Mouse (Mus musculus) megakaryocyte progenitor cell, adult 5-6 weeks (primary cell): Measurements from ENCODE around the gene Sord. TPM values are rescaled to one million over a fixed set of nuclear protein-coding genes. Genes with fewer than 3 reads are reported as not detected.
A peak's percentile ranks its signal among the peaks of the same experiment; 100 is the strongest.

Experiments used
- ATAC-seq: replicated peaks from 2 replicates; pipeline ENCODE4 v1.8.0; 2016; ENCODE audit warnings: mild to moderate bottlenecking, moderate TSS enrichment, inconsistent platforms; ENCODE audit not compliant: poor library complexity
- total RNA-seq, 2 experiments: library from RNA; stranded (forward) in 1 of 2; stranded (reverse) in 1 of 2; fragments of 157-497, 149-512 nt in 1 of 2; fragments of 200-1000 nt in 1 of 2; gene quantifications; 2 replicates each; pipeline versions ENCODE4 v1.2.3 to v1.2.4; 2015 to 2017

Sord gene
- total RNA-seq, 2 experiments from 2014 or later: 64.7 to 64.8 TPM

- ATAC-seq: no peak
Measured at GRCm38 (mm10) chr2:122237891-122238470, 3.4 kb downstream of the Sord start.

GRCm38 (mm10) chr2:122240735-122241134, 6.2 kb downstream of the Sord start:
- ATAC-seq: no peak

GRCm38 (mm10) chr2:122241226-122241625, 6.7 kb downstream of the Sord start:
- ATAC-seq: no peak

DNA sequence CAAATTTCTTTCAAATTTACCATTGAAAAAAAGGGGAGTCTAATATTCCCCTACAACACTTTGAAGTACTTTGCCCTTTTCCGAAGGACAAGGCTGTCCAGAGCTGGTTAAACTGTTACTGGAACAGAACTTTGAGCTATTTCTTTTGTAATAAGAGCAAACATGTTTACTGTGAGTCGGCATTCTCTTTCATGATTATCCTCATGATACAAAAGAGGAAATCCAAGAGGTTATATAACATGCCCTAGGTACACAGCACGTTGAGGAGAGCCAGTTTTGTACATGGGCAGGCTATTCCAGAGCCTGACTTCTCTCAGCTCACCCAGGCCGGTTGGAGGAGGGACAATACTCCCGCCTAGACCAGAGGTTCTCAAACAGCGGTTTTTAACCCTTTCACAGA, 7.4 kb downstream of the Sord start:
- ATAC-seq: no peak

DNA sequence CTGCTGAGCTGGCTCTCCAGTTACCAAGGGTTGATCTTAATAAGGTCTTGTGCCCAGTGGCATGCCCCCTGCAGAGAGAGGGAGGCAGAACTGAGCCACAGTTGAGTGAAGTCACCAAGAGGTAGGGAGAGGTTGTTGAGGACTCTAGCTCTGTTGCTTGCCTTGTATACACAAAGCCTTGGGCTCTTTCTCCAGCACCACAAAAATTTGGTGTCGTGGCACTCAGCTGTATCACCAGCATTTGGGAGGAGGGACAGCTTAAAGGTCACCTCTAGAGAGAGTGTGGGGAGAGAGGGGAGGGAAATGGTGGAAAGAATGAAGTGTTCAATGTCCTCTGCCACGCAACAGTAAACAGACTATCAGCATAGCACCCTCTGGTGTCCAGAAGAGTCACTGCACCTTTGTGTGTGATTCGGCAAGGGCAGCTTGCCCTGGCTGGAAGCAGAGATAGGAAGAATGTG, 9.2 kb downstream of the Sord start:
- ATAC-seq: peak; percentile 99

DNA sequence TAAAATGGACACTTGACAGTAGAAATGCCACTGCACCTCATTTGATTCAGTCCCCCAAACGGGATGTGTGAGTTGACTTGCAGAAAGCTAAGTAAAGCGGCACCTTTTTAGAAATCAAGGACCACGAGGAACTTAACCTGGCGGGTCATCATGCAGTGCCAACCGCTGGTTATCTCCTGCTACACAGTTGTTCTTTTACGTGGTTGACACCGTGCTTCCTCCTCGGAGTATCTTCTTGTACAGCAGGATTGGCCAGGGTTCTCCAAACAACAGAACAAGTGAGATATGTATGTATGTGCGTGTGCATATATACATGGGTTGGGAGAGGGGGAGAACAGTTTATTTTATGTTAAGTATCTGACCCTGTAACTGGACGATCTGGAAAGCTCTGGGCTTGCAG, 13.2 kb downstream of the Sord start:
- ATAC-seq: no peak

DNA sequence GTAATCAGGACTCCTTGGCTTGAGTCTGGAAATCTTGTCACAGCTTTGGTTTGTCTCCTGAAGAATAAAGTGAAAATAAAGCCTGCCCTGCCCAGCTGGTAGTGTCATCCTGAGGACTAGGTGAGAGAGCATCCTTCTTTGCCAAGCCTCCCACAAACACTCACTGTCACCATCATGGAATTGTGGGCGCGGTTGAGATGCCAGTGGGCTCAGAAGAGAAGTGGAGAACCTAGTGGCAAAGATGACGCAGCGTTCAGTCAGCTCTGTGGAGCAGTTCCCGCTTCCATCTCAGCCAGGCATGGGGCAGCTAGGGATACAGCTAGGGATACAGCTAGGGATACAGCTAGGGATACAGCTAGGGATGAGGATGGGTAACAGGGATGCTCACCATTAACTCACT, 21.4 kb downstream of the Sord start:
- no peak for ATAC-seq

DNA sequence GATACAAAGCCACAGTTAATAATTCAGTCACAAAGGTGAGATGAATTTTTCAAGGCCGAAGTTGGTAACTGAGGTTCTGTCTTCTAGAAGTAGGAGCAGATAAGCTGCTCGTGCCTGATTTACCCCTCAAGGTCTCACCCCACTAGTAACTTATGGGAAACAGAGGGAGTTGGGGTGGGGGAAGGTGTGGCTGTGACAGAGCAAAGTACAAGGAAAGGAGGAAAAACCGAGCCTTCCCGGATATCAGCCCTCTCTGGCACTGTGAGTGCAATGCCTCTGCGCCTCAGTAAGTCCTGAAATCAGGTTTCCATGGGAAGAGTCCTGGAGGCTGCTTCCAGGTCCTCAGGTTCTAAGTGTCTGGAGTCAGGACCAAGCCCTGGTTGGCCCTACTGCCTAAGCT, 26.2 kb downstream of the Sord start:
- no peak for ATAC-seq

DNA sequence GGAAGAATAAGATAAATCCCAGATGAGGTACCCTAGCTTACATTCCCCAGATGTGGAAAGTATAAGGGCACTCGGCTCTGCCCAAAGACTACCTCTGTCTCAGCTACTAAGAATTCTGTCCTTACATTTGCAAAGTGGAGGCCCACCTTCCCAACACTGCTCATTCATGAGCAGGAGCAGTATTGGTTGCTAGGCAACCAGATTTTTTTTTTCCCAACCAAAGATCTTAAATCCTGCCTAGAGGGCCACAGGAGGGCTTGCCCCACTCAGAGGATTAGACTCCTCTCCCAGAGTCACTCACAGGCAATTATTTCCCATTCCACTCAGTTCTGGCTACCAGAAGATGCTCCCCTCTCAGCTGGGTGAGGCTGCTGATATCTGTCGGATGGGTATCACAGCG, 30.1 kb downstream of the Sord start:
- ATAC-seq: no peak

DNA sequence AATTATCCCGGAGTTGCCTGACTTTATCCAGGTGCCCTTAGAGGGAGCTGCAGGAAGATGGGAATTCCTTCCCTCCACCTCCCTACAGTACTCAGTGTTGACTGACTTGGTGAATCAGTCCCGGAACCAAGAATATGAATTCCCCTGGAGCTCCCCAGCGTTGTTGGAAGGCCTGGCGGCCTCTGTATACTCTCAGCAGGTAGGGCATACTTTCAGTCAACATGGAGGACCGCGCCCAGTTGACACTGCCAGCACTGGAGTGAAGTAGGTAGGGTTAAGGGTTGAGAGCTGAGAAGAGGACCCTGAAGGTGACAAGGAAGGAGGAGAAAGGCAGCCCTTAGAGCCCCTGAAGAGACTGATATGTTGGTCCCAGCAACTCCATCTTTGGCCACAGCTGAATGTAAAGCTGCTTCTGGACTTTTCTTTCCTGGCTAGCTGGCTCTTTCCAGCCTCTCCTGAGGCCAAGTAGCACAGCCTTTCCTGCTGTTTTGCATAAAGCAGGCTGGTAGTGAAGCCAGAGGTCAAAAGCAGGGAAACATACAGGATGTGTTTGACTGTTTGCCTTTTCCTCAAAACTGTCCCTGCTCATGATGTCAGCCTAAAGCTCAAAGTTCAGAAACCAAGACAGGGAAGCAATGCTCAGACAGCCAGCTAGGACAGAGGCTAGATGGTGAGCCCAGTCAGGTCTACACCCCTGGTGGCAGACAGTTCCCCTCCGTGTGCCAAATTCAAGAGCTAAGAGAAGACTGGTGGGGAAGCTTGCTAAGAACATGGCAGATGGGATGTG, 32.1 kb downstream of the Sord start:
- ATAC-seq: no peak

DNA sequence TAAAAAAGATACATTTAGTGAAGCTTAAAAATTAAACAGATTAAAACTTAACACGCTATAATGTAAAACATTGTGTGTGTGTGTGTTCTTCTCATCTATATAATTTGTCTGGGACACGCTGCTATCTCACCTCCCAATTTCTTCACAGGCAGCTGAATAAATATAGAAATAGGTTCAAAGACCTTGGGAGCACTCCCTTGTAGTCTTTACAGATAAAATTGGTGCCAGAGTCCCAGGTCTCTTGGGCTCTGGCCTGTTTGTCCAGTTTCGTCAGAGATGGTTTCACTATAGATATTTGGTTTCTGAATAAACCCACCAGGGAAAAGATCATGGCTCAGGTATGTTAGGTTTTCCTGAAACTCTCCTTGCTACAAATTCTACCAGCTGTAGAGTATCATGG, 44.2 kb downstream of the Sord start:
- ATAC-seq: no peak

GRCm38 (mm10) chr2:122284091-122284490, 49.5 kb downstream of the Sord start:
- ATAC-seq: no peak

DNA sequence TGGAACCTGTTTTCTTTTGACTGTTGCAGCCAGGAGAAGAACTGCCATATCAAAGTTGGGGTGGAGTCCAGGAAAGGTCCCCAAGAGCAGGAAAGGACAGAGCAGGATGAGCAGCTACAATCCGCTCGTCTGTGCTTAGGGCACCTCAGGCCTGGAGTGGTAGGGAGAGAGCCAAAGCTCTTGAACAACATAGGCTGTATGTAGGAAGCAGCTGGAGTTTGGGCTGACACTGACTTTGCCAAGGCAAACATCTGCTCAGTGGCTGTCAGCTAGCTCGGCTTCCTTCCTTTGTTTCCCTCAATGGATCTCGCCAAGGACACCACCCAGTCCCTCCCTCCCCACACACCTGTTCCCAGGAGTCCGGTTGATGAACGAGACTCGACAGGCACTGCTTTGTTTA, 51.6 kb downstream of the Sord start:
- ATAC-seq: no peak

DNA sequence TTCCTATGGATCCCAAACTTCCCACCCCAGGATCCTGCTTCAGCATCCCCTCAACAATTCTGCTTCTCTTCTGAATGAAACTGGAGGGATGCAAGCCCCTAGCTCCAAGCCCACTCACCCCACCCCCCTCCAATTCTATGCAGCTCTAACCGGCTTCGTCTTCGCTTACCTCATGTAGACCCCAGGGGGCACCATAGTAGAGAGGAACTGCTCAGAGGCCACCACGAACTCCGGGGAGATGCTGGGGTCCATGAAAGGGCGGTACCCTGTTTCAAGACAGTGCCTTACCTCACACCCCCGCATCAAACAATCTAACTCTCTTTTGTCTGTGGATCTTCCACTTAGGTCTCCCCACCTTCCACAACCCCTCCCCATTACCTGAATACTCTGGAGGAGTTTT, 60.4 kb downstream of the Sord start:
- ATAC-seq: peak; percentile 32; the same call in 1 of the 2 replicates

GRCm38 (mm10) chr2:122297271-122298095, 62.9 kb downstream of the Sord start:
- no peak for ATAC-seq

DNA sequence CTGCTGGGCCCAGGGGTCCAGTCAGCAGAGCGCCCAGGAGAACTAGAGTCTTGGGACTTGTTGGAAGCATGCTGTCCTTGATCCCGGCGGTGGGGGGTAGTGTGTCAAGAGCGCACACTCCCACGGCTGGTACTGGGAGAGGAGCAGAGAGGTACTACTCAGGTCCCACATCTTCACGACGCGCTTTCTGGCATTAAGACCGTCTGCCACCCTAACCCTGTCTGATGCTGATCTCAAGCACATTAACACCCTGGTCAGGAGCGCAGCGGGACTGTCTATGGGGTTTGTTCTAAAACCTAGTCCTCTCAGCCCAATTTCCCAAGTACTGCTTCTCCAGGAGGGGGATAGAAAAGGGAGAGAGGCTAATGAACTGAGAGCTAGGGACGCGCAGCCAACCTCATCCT, 63.5 kb downstream of the Sord start, which contains the start of gene Duox2:
Duox2 (minus strand) TSS at position 354 of the 404 bp plus-strand sequence.
- ATAC-seq: no peak

DNA sequence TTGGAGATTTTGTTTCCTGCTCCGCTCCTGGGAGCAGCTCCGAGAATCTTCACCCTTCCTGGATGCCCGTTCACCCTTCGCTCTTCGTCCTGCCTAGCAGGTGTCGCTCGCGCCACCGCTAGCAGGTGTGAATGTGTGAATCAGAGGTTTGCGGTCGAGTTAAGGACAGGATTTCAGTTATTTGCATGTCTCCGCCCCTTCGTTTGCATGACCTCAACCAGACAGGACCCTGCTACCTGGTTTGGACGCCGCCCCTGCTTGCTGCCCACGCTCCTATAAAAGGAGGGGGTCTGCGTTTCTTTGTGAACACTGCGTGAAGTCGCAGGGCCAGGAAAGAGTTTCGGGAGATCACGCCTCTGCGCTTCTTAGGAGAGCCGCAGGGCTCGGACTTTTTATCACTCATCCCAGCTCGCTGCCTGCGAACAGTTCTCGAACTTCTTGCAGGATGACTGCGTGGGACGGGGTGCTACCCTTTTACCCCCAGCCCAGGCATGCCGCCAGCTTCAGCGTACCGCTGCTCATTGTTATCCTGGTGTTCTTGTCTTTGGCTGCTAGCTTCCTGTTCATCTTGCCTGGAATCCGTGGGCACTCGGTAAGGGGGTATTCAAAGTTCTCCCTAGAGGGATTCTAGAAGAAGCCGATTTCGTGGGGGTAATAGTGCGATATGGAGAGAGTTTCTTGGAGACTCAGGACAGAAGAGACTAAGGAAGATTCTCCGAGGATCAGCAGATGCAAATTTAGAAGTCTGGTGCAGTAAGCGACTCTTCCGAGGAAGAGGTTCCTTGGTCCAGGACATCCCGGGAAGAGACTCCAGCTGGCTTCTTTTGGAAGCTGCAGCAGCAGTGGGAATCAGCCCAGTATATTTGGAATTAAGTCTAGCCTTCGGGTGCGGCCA, 64.3 kb downstream of the Sord start, which contains the start of gene Duoxa2:
Duoxa2 (plus strand) TSS at position 305 of the 895 bp plus-strand sequence.
- ATAC-seq: no peak

DNA sequence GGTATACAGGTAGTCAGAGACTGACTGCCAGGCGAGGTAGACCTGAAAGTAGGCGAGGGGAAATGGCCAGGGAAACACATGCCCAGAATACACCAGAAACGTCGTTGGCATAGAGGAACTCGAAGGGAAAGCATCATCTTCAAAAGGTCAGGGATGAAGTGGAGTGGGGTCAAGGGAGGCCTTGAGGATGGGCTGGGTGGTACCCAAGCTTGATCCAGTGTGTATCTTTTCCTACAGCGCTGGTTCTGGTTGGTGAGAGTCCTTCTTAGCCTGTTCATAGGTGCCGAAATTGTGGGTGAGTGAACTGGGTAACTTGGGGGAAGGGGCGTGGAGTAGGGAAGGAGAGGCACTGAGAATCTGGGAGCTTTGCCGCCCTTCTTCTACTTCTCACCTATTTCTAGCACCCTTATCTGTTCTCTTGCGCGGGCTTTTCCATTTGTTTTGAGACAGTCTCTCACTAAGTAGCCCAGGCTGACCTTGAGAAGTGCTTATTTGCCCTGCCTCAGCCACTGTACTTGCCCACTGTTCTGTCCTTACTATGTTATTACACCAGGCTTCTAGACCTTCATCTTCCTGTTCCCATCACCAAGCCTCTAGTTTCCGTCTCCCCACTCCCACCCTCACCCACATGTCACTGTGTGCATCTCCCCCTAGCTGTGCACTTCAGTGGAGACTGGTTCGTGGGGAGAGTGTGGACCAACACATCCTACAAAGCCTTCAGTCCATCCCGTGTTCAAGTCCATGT, 65.5 kb downstream of the Sord start:
- ATAC-seq: no peak

- no peak for ATAC-seq
Measured at GRCm38 (mm10) chr2:122300656-122301020, 66.1 kb downstream of the Sord start.
